Mouse (Mus musculus) gastrocnemius, adult 2 months (tissue): ENCODE data around the gene Ccdc93. TPM values are rescaled to one million over a fixed set of nuclear protein-coding genes. Genes with fewer than 3 reads are reported as not detected.

ENCODE experiments used
- DNase-seq: peaks from one replicate; pipeline ENCODE4 v3.0.0; 2022
- H3K27ac ChIP-seq: fragments of 200-600 bp; 2 replicates; pipeline ENCODE4 v1.8.1; 2022; ENCODE audit warnings: mild to moderate bottlenecking
- H3K4me3 ChIP-seq: fragments of 200-600 bp; 2 replicates; pipeline ENCODE4 v1.8.1; 2022; ENCODE audit warnings: mild to moderate bottlenecking, moderate library complexity
- CTCF ChIP-seq: fragments of 200-600 bp; IDR thresholded peaks from 2 replicates; pipeline ENCODE4 v1.8.1; 2022; ENCODE audit warnings: antibody characterized with exemption, mild to moderate bottlenecking, moderate library complexity
- intact Hi-C: fragments of 180-260 bp; cut with DNase I; formaldehyde crosslinking; loops from one replicate; pipeline ENCODE4 v1.15.1; 2025
- long read RNA-seq, 2 experiments: library from polyadenylated mRNA; stranded (forward); transcript quantifications; one replicate each; pipeline ENCODE4 v2.0.0; 2021
- total RNA-seq, 2 experiments: library from RNA; stranded (reverse); gene quantifications; 2 replicates each; pipeline ENCODE4 v1.2.3; 2021

Ccdc93 gene
- total RNA-seq, result 10 to 100 TPM in 1 of 2 experiments, 1 to 10 TPM in 1; 9.6 to 11.5 TPM
- long read RNA-seq, experiment 1, full-length matches to known transcripts, result 1 of 3 reads
- long read RNA-seq, experiment 1, partial matches to known transcripts, result 0 of 3 reads
- long read RNA-seq, experiment 1, other reads (novel, unspliced or antisense), result 2 of 3 reads
- long read RNA-seq, experiment 2, full-length matches to known transcripts, result 1 of 7 reads
- long read RNA-seq, experiment 2, partial matches to known transcripts, result 0 of 7 reads
- long read RNA-seq, experiment 2, other reads (novel, unspliced or antisense), result 6 of 7 reads

DNA sequence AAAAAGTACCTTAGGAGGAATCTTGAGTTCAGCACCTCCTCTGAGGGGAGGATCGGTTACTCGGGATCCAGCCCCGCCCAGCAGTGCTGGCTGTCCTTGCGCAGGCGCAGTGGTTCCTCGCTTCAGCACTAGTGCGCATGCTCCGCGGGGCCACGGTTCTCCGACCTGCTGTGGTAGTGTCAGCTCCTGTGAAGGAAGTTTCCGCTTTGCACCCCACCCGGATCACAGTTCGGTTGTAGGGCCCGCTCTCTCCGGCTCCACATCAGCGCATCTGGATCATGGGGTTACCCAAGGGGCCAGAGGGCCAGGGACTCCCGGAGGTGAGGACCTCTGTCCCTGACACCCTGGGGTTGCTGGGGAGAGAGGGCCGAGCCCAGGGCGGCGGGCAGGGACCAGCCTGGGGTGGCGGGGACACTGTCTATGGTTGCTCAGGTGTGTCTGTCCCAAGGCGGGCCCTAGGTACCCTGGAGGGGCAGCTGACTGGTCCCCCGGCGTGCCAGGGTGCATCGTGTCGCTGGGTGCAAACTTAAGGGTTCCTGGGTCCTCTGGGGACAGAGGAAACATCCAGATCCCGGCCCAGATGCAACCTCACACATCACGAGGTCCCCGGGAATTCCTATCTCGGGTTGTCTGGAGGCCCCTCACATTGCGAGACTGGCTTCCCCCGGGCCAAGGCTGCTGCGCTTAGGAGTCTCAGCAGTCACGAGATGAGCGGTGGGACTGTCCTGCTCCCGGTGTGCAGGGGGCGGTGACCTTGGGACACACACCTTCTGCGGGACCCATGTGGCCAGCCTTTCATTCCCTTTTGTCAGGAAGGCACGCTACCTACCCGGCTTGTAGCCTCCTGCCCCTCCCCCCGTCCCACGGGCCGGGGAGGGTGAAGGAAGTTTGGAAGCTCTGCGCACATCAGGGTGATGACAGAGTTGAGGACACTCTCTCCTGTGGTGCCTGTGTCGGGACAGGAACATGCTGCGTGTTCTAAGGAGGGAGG lies at the start of gene Ccdc93:
Gene Ccdc93 (plus strand): TSS at position 112 of the 991 bp plus-strand sequence.
- H3K27ac ChIP-seq, result peak within 1 kb of the TSS; percentile 96
- intact Hi-C loops, result loop anchor here (5.0 kb wide), 1 partner anchor 104 kb away; no protein-coding TSS in a partner anchor
- TF ChIP-seq CTCF, result no peak

GRCm38 (mm10) chr1:121381562-121381961 lies 49.3 kb upstream of the Ccdc93 start:
- no peak overlapping the region for H3K27ac ChIP-seq

More for the DNA sequence above, at the start of gene Ccdc93:
- peak within 1 kb of the TSS; percentile 77 for H3K4me3 ChIP-seq
- DNase-seq, result peak; percentile 99

DNA sequence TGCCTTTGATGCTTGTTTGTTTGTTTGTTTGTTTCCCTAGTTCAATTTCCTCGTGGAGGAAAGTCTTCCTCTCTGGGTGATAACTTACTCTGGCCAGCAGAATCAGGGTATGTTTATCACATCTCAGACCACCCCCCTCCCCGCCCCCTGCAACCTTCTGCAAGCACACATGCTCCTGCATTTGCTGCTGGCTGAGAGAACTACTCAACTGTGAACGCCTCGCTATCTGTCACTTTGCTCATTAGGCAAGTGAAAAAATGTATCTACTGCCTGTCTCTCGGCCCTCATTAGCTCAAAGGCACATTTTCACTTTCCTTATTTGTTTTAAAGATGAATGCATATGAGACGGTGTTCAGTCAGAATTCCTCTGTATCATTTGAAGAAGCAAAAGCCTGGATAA lies 42.5 kb upstream of the Ccdc93 start:
- Histone ChIP-seq H3K4me3 (no peak overlapping the region), H3K27ac (no peak overlapping the region)
- no peak for TF ChIP-seq CTCF
- intact Hi-C loops, result no loop called here
- DNase-seq, result no peak

More at GRCm38 (mm10) chr1:121381562-121381961, 49.3 kb upstream of the Ccdc93 start:
- intact Hi-C loops, result no loop called here
- TF ChIP-seq CTCF, result no peak
- DNase-seq, result no peak
- no peak overlapping the region for H3K4me3 ChIP-seq

DNA sequence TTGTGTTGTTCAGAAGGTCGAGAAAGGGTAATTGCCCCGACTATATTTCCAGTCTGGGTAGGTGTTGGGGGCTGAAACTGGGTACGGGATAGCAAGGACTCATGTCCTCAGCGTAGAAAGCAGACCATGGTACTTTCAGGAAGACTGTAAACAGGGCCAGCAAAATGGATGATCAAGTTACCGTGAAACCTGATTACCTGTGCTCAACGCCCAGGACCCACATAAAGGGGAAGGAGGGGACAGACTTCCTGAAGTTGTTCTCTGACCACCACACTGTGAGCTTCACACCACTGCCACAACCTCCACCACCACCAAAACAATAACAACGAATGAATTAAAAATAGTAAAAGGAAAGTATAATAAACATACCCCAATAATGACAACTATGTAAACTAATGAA lies 42.1 kb upstream of the Ccdc93 start:
- intact Hi-C loops, result no loop called here
- H3K27ac ChIP-seq, result no peak overlapping the region
- TF ChIP-seq CTCF, result no peak

GRCm38 (mm10) chr1:121389574-121389973 lies 41.3 kb upstream of the Ccdc93 start:
- Histone ChIP-seq H3K27ac (no peak overlapping the region), H3K4me3 (no peak overlapping the region)
- peak; percentile 28 for TF ChIP-seq CTCF
- intact Hi-C loops, result no loop called here
- DNase-seq, result no peak

More for the DNA sequence above, 42.1 kb upstream of the Ccdc93 start:
- H3K4me3 ChIP-seq, result no peak overlapping the region
- DNase-seq, result no peak

GRCm38 (mm10) chr1:121390003-121390402 lies 40.8 kb upstream of the Ccdc93 start:
- Histone ChIP-seq H3K4me3 (no peak overlapping the region), H3K27ac (no peak overlapping the region)
- intact Hi-C loops, result no loop called here
- no peak for TF ChIP-seq CTCF
- DNase-seq, result no peak

GRCm38 (mm10) chr1:121390421-121390820 lies 40.4 kb upstream of the Ccdc93 start:
- H3K27ac ChIP-seq, result no peak overlapping the region
- no peak for TF ChIP-seq CTCF
- DNase-seq, result no peak
- intact Hi-C loops, result no loop called here
- H3K4me3 ChIP-seq, result no peak overlapping the region

- H3K4me3 ChIP-seq, result no peak overlapping the region
- no peak for TF ChIP-seq CTCF
- intact Hi-C loops, result no loop called here
- H3K27ac ChIP-seq, result no peak overlapping the region
- DNase-seq, result no peak
These were observed 40.0 kb upstream of the Ccdc93 start for GRCm38 (mm10) chr1:121390855-121391254.

GRCm38 (mm10) chr1:121393117-121393516 lies 37.7 kb upstream of the Ccdc93 start:
- TF ChIP-seq CTCF, result no peak
- Histone ChIP-seq H3K4me3 (no peak overlapping the region), H3K27ac (no peak overlapping the region)
- intact Hi-C loops, result no loop called here
- DNase-seq, result no peak

DNA sequence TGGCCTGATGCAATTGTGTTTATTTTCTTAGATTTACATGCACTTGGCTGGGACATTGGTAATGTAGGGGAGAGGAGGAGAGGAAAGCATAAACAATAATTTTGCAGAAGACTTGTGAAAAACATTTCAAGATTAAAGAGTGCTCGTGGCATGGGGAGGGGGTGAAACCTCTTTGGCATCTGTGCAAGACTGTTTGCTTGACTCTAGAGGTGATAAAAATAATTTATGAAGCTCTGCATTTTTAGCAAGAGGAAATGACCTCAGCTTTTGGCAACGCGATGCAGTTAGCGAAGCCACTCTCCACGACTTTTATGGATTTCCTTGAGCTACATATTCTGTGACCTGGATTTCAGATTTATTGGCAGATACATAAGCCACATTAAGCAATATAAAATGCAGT lies 36.1 kb upstream of the Ccdc93 start:
- DNase-seq, result no peak
- intact Hi-C loops, result no loop called here
- no peak for TF ChIP-seq CTCF
- no peak overlapping the region for H3K27ac ChIP-seq
- H3K4me3 ChIP-seq, result no peak overlapping the region

- no peak for TF ChIP-seq CTCF
- DNase-seq, result no peak
- intact Hi-C loops, result no loop called here
- H3K27ac ChIP-seq, result no peak overlapping the region
- H3K4me3 ChIP-seq, result no peak overlapping the region
These were observed 34.3 kb upstream of the Ccdc93 start for GRCm38 (mm10) chr1:121396501-121396900.

DNA sequence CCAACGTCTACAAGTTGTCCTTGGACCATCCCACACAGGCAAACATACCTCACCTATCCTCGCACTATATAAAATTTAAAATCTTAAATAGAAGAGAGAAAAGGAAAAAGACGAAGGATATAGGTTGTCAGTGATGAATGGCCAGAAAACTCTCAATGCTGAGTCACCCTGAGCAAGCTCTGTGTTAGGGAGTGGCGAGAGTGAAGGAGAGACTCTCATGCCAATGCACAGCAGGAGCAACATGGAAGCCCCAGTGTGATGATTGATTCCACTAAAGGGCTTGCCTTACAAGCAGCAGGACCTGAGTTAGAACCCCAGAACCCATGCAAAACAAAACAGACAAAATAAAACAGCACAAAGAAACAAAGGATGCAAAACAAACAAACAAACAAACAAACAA lies 32.6 kb upstream of the Ccdc93 start:
- no peak for TF ChIP-seq CTCF
- H3K27ac ChIP-seq, result no peak overlapping the region
- no peak overlapping the region for H3K4me3 ChIP-seq
- intact Hi-C loops, result no loop called here
- DNase-seq, result no peak
